Mouse (Mus musculus) heart, embryonic 12.5 days (tissue): ENCODE data around the gene Csmd2. TPM values are rescaled to one million over a fixed set of nuclear protein-coding genes. Genes with fewer than 3 reads are reported as not detected.

Experiments used
- ATAC-seq: fragments of 200-750 bp; cut with Nextera tagmentation; 2 replicates; pipeline ENCODE4 v1.8.0; 2017; ENCODE audit warnings: moderate TSS enrichment, moderate library complexity; ENCODE audit not compliant: insufficient number of reproducible peaks, low FRiP score
- H3K27ac ChIP-seq: fragments of 300-500 bp; sonication (generic); 2 replicates; pipeline ENCODE4 v1.5.1; 2016; ENCODE audit warnings: mild to moderate bottlenecking, moderate library complexity; ENCODE audit not compliant: poor library complexity, severe bottlenecking
- H3K27me3 ChIP-seq: fragments of 300-500 bp; sonication (generic); replicated peaks from 2 replicates; pipeline ENCODE4 v1.6.1; 2016; ENCODE audit warnings: mild to moderate bottlenecking, moderate library complexity
- H3K36me3 ChIP-seq: fragments of 300-500 bp; sonication (generic); 2 replicates; pipeline ENCODE4 v1.6.1; 2016; ENCODE audit warnings: mild to moderate bottlenecking, moderate library complexity
- H3K4me1 ChIP-seq: fragments of 300-500 bp; sonication (generic); replicated peaks from 2 replicates; pipeline ENCODE4 v1.6.1; 2016; ENCODE audit warnings: mild to moderate bottlenecking
- H3K4me2 ChIP-seq: fragments of 300-500 bp; sonication (generic); 2 replicates; pipeline ENCODE4 v1.6.1; 2016; ENCODE audit warnings: mild to moderate bottlenecking, moderate library complexity
- H3K4me3 ChIP-seq: fragments of 300-500 bp; sonication (generic); 2 replicates; pipeline ENCODE4 v1.5.1; 2016; ENCODE audit warnings: mild to moderate bottlenecking
- H3K9ac ChIP-seq: fragments of 300-500 bp; sonication (generic); 2 replicates; pipeline ENCODE4 v1.6.1; 2016; ENCODE audit warnings: mild to moderate bottlenecking, moderate library complexity
- H3K9me3 ChIP-seq: fragments of 300-500 bp; sonication (generic); replicated peaks from 2 replicates; pipeline ENCODE4 v1.6.1; 2016; ENCODE audit warnings: mild to moderate bottlenecking, moderate library complexity
- WGBS: fragments of 180-500 bp; shearing (Covaris S2); methylation state at CpG from one replicate; pipeline ENCODE4 v1.1.7; 2016; 5-methylcytosine and 5-hydroxymethylcytosine counted together
- polyA plus RNA-seq: library from polyadenylated mRNA; unstranded; fragments of >200 nt; fragmentation: Nextera tagmentation; extraction: Ambion mirVana; gene quantifications from 2 replicates; pipeline ENCODE4 v1.2.1, GENCODE M21; 2016

Gene Csmd2
- polyA plus RNA-seq, 1 experiment from 2014 or later, result 0.06 TPM

- Histone ChIP-seq H3K4me2 (no peak overlapping the region), H3K27me3 (peaks cover 3% of the 10 kb centered on the region; the same call in 1 of the 2 replicates), H3K4me3 (no peak overlapping the region), H3K9ac (no peak overlapping the region), H3K36me3 (no peaks in the 10 kb centered on the region), H3K27ac (no peak overlapping the region), H3K9me3 (no peaks in the 10 kb centered on the region), H3K4me1 (peaks cover 14% of the 10 kb centered on the region)
- no peak for ATAC-seq
- WGBS, result 62% methylated on average over 15 of the region's 15 CpGs
Measured at GRCm38 (mm10) chr4:128445514-128446260, 458.0 kb downstream of the Csmd2 start.

GRCm38 (mm10) chr4:128448831-128449431 lies 461.3 kb downstream of the Csmd2 start:
- Histone ChIP-seq H3K4me1 (peaks cover 24% of the 10 kb centered on the region), H3K27ac (no peak overlapping the region), H3K4me2 (no peak overlapping the region), H3K9me3 (no peaks in the 10 kb centered on the region), H3K4me3 (no peak overlapping the region), H3K36me3 (no peaks in the 10 kb centered on the region), H3K9ac (no peak overlapping the region), H3K27me3 (no peaks in the 10 kb centered on the region)
- WGBS, result 73% methylated on average over 12 of the region's 12 CpGs
- no peak for ATAC-seq

- Histone ChIP-seq H3K4me2 (no peak overlapping the region), H3K4me1 (peaks cover 22% of the 10 kb centered on the region), H3K36me3 (no peaks in the 10 kb centered on the region), H3K9ac (no peak overlapping the region), H3K4me3 (no peak overlapping the region), H3K27me3 (no peaks in the 10 kb centered on the region), H3K27ac (no peak overlapping the region), H3K9me3 (no peaks in the 10 kb centered on the region)
- WGBS, result 76% methylated on average over 8 of the region's 8 CpGs
- ATAC-seq, result no peak
Measured at GRCm38 (mm10) chr4:128450137-128450536, 462.5 kb downstream of the Csmd2 start.

- Histone ChIP-seq H3K9me3 (no peaks in the 10 kb centered on the region), H3K4me2 (no peak overlapping the region), H3K36me3 (no peaks in the 10 kb centered on the region), H3K9ac (no peak overlapping the region), H3K4me3 (no peak overlapping the region), H3K27me3 (no peaks in the 10 kb centered on the region), H3K27ac (peak overlapping the region; percentile 41), H3K4me1 (peaks cover 21% of the 10 kb centered on the region)
- peak; percentile 91 for ATAC-seq
- WGBS, result 13% methylated on average over 8 of the region's 8 CpGs
Measured at GRCm38 (mm10) chr4:128450974-128451373, 463.3 kb downstream of the Csmd2 start.

- Histone ChIP-seq H3K27ac (0 out of 2 replicates have a peak overlapping the region, but pooled peaks have one; percentile 7), H3K9ac (no peak overlapping the region), H3K27me3 (no peaks in the 10 kb centered on the region), H3K4me3 (no peak overlapping the region), H3K36me3 (no peaks in the 10 kb centered on the region), H3K4me1 (peaks cover 21% of the 10 kb centered on the region), H3K4me2 (no peak overlapping the region), H3K9me3 (no peaks in the 10 kb centered on the region)
- WGBS, result 62% methylated on average over 3 of the region's 3 CpGs
- no peak for ATAC-seq
Measured at GRCm38 (mm10) chr4:128451383-128451794, 463.7 kb downstream of the Csmd2 start.

GRCm38 (mm10) chr4:128466708-128467107 lies 479.1 kb downstream of the Csmd2 start:
- WGBS, result 83% methylated on average over 5 of the region's 5 CpGs
- H3K4me3 ChIP-seq, result no peak overlapping the region
- no peak for ATAC-seq

GRCm38 (mm10) chr4:128468040-128468439 lies 480.4 kb downstream of the Csmd2 start:
- H3K36me3 ChIP-seq, result no peaks in the 10 kb centered on the region
- no peak for ATAC-seq
- WGBS, result 80% methylated on average over 1 of the region's 1 CpGs

More at GRCm38 (mm10) chr4:128466708-128467107, 479.1 kb downstream of the Csmd2 start:
- peaks cover 3% of the 10 kb centered on the region for H3K9me3 ChIP-seq
- no peak overlapping the region for H3K9ac ChIP-seq
- no peaks in the 10 kb centered on the region for H3K36me3 ChIP-seq
- H3K27me3 ChIP-seq, result no peaks in the 10 kb centered on the region
- H3K27ac ChIP-seq, result no peak overlapping the region
- no peak overlapping the region for H3K4me2 ChIP-seq
- H3K4me1 ChIP-seq, result no peaks in the 10 kb centered on the region

GRCm38 (mm10) chr4:128476249-128476648 lies 488.6 kb downstream of the Csmd2 start:
- H3K27ac ChIP-seq, result no peak overlapping the region
- no peak overlapping the region for H3K4me2 ChIP-seq
- ATAC-seq, result no peak
- H3K9me3 ChIP-seq, result no peaks in the 10 kb centered on the region
- H3K36me3 ChIP-seq, result no peaks in the 10 kb centered on the region
- no peaks in the 10 kb centered on the region for H3K27me3 ChIP-seq
- no peak overlapping the region for H3K4me3 ChIP-seq
- WGBS, result 85% methylated on average over 5 of the region's 5 CpGs
- no peak overlapping the region for H3K9ac ChIP-seq
- H3K4me1 ChIP-seq, result no peaks in the 10 kb centered on the region

More at GRCm38 (mm10) chr4:128468040-128468439, 480.4 kb downstream of the Csmd2 start:
- Histone ChIP-seq H3K4me1 (no peaks in the 10 kb centered on the region), H3K4me2 (no peak overlapping the region), H3K4me3 (no peak overlapping the region), H3K9me3 (peaks cover 3% of the 10 kb centered on the region), H3K27ac (no peak overlapping the region), H3K27me3 (no peaks in the 10 kb centered on the region), H3K9ac (no peak overlapping the region)

GRCm38 (mm10) chr4:128483891-128484290 lies 496.2 kb downstream of the Csmd2 start:
- 74% methylated on average over 7 of the region's 7 CpGs for WGBS

GRCm38 (mm10) chr4:128484679-128485078 lies 497.0 kb downstream of the Csmd2 start:
- Histone ChIP-seq H3K27me3 (0 out of 2 replicates have a peak, but pooled peaks cover 9% of the 10 kb centered on the region), H3K36me3 (no peaks in the 10 kb centered on the region), H3K4me3 (no peak overlapping the region), H3K9me3 (no peaks in the 10 kb centered on the region), H3K4me2 (no peak overlapping the region), H3K4me1 (no peaks in the 10 kb centered on the region), H3K9ac (no peak overlapping the region), H3K27ac (no peak overlapping the region)
- no peak for ATAC-seq
- 59% methylated on average over 2 of the region's 2 CpGs for WGBS

More at GRCm38 (mm10) chr4:128483891-128484290, 496.2 kb downstream of the Csmd2 start:
- H3K36me3 ChIP-seq, result no peaks in the 10 kb centered on the region
- H3K27ac ChIP-seq, result no peak overlapping the region
- ATAC-seq, result no peak
- H3K9me3 ChIP-seq, result no peaks in the 10 kb centered on the region
- H3K4me3 ChIP-seq, result no peak overlapping the region
- H3K4me1 ChIP-seq, result no peaks in the 10 kb centered on the region
- 0 out of 2 replicates have a peak, but pooled peaks cover 9% of the 10 kb centered on the region for H3K27me3 ChIP-seq
- H3K4me2 ChIP-seq, result no peak overlapping the region
- H3K9ac ChIP-seq, result no peak overlapping the region

GRCm38 (mm10) chr4:128489521-128490100 lies 502.0 kb downstream of the Csmd2 start:
- no peaks in the 10 kb centered on the region for H3K9me3 ChIP-seq
- no peak overlapping the region for H3K4me2 ChIP-seq
- H3K4me1 ChIP-seq, result no peaks in the 10 kb centered on the region
- no peak overlapping the region for H3K27ac ChIP-seq
- no peak overlapping the region for H3K4me3 ChIP-seq
- no peaks in the 10 kb centered on the region for H3K36me3 ChIP-seq
- 83% methylated on average over 11 of the region's 11 CpGs for WGBS
- ATAC-seq, result no peak
- H3K9ac ChIP-seq, result no peak overlapping the region
- H3K27me3 ChIP-seq, result no peaks in the 10 kb centered on the region
